Mouse (Mus musculus): ENCODE measurements at regions not wholly inside any gene's neighbourhood (a gene's known extent, or its start where the extent isn't known, plus 50 kb on each side); places are given as distances from the start of the nearest gene placed in this dataset.
A peak's percentile ranks its signal among the peaks of the same experiment; 100 is the strongest.

GRCm38 (mm10) chr17:9929448-9930088 lies 260.1 kb upstream of the Pabpc6 start:
- H3K4me2 ChIP-seq (replicated peaks; ENCODE audit: low read depth, low read length), result no peak overlapping the region
- no peak for ATAC-seq (ENCODE audit: insufficient number of reproducible peaks, insufficient read depth, low FRiP score, low read depth)
- H3K27me3 ChIP-seq (ENCODE audit: control insufficient read depth, insufficient read depth, low read length), result no peaks in the 10 kb centered on the region
- WGBS, result 77% methylated on average over 8 of the region's 8 CpGs
- H3K36me3 ChIP-seq (ENCODE audit: control insufficient read depth, insufficient read depth, low read length), result no peaks in the 10 kb centered on the region
- H3K4me1 ChIP-seq (ENCODE audit: control insufficient read depth, insufficient read depth, low read length), result no peaks in the 10 kb centered on the region
- H3K9me3 ChIP-seq (ENCODE audit: control insufficient read depth, low read depth, low read length), result no peaks in the 10 kb centered on the region
- no peak overlapping the region for H3K27ac ChIP-seq (ENCODE audit: low read length)
- H3K9ac ChIP-seq (replicated peaks; ENCODE audit: low read depth, low read length), result no peak overlapping the region
- H3K4me3 ChIP-seq (ENCODE audit: low read depth, low read length), result no peak overlapping the region

- Histone ChIP-seq H3K4me3 (ENCODE audit: low read depth, low read length) (no peak overlapping the region), H3K4me2 (replicated peaks; ENCODE audit: low read depth, low read length) (no peak overlapping the region), H3K4me1 (ENCODE audit: control insufficient read depth, insufficient read depth, low read length) (no peaks in the 10 kb centered on the region), H3K9ac (replicated peaks; ENCODE audit: low read depth, low read length) (no peak overlapping the region), H3K27ac (ENCODE audit: low read length) (no peak overlapping the region), H3K27me3 (ENCODE audit: control insufficient read depth, insufficient read depth, low read length) (no peaks in the 10 kb centered on the region), H3K36me3 (ENCODE audit: control insufficient read depth, insufficient read depth, low read length) (no peaks in the 10 kb centered on the region), H3K9me3 (ENCODE audit: control insufficient read depth, low read depth, low read length) (no peaks in the 10 kb centered on the region)
- WGBS, result 45% methylated on average over 8 of the region's 8 CpGs
- ATAC-seq (ENCODE audit: insufficient number of reproducible peaks, insufficient read depth, low FRiP score, low read depth), result no peak
Measured at GRCm38 (mm10) chr17:9927724-9928123, 258.2 kb upstream of the Pabpc6 start.

- Histone ChIP-seq H3K27me3 (ENCODE audit: control insufficient read depth, insufficient read depth, low read length) (no peaks in the 10 kb centered on the region), H3K4me1 (ENCODE audit: control insufficient read depth, insufficient read depth, low read length) (no peaks in the 10 kb centered on the region), H3K4me3 (ENCODE audit: low read depth, low read length) (no peak overlapping the region), H3K9me3 (ENCODE audit: control insufficient read depth, low read depth, low read length) (no peaks in the 10 kb centered on the region), H3K27ac (ENCODE audit: low read length) (no peak overlapping the region), H3K36me3 (ENCODE audit: control insufficient read depth, insufficient read depth, low read length) (no peaks in the 10 kb centered on the region), H3K4me2 (replicated peaks; ENCODE audit: low read depth, low read length) (no peak overlapping the region), H3K9ac (replicated peaks; ENCODE audit: low read depth, low read length) (no peak overlapping the region)
- no peak for ATAC-seq (ENCODE audit: insufficient number of reproducible peaks, insufficient read depth, low FRiP score, low read depth)
- WGBS, result 65% methylated on average over 4 of the region's 4 CpGs
Measured at GRCm38 (mm10) chr17:9926308-9926707, 256.8 kb upstream of the Pabpc6 start.

- Histone ChIP-seq H3K4me3 (ENCODE audit: low read depth, low read length) (no peak overlapping the region), H3K27me3 (ENCODE audit: control insufficient read depth, insufficient read depth, low read length) (no peaks in the 10 kb centered on the region), H3K9me3 (ENCODE audit: control insufficient read depth, low read depth, low read length) (0 out of 2 replicates have a peak, but pooled peaks cover 5% of the 10 kb centered on the region), H3K9ac (replicated peaks; ENCODE audit: low read depth, low read length) (no peak overlapping the region), H3K36me3 (ENCODE audit: control insufficient read depth, insufficient read depth, low read length) (no peaks in the 10 kb centered on the region), H3K4me1 (ENCODE audit: control insufficient read depth, insufficient read depth, low read length) (no peaks in the 10 kb centered on the region), H3K27ac (ENCODE audit: low read length) (no peak overlapping the region), H3K4me2 (replicated peaks; ENCODE audit: low read depth, low read length) (no peak overlapping the region)
- no peak for ATAC-seq (ENCODE audit: insufficient number of reproducible peaks, insufficient read depth, low FRiP score, low read depth)
- 80% methylated on average over 2 of the region's 2 CpGs for WGBS
Measured at GRCm38 (mm10) chr17:9921326-9921725, 251.8 kb upstream of the Pabpc6 start.

GRCm38 (mm10) chr17:9917031-9917430 lies 247.5 kb upstream of the Pabpc6 start:
- 38% methylated on average over 2 of the region's 2 CpGs for WGBS
- Histone ChIP-seq H3K36me3 (ENCODE audit: control insufficient read depth, insufficient read depth, low read length) (no peaks in the 10 kb centered on the region), H3K9me3 (ENCODE audit: control insufficient read depth, low read depth, low read length) (0 out of 2 replicates have a peak, but pooled peaks cover 5% of the 10 kb centered on the region), H3K27me3 (ENCODE audit: control insufficient read depth, insufficient read depth, low read length) (no peaks in the 10 kb centered on the region), H3K9ac (replicated peaks; ENCODE audit: low read depth, low read length) (no peak overlapping the region), H3K4me1 (ENCODE audit: control insufficient read depth, insufficient read depth, low read length) (no peaks in the 10 kb centered on the region), H3K4me3 (ENCODE audit: low read depth, low read length) (no peak overlapping the region), H3K4me2 (replicated peaks; ENCODE audit: low read depth, low read length) (no peak overlapping the region), H3K27ac (ENCODE audit: low read length) (no peak overlapping the region)
- ATAC-seq (ENCODE audit: insufficient number of reproducible peaks, insufficient read depth, low FRiP score, low read depth), result no peak

GRCm38 (mm10) chr17:9910856-9911255 lies 241.3 kb upstream of the Pabpc6 start:
- no peak overlapping the region for H3K4me2 ChIP-seq (replicated peaks; ENCODE audit: low read depth, low read length)

GRCm38 (mm10) chr17:9907077-9907476 lies 237.6 kb upstream of the Pabpc6 start:
- ATAC-seq (ENCODE audit: insufficient number of reproducible peaks, insufficient read depth, low FRiP score, low read depth), result no peak
- H3K36me3 ChIP-seq (ENCODE audit: control insufficient read depth, insufficient read depth, low read length), result no peaks in the 10 kb centered on the region
- H3K9me3 ChIP-seq (ENCODE audit: control insufficient read depth, low read depth, low read length), result no peaks in the 10 kb centered on the region
- no peak overlapping the region for H3K27ac ChIP-seq (ENCODE audit: low read length)
- H3K27me3 ChIP-seq (ENCODE audit: control insufficient read depth, insufficient read depth, low read length), result no peaks in the 10 kb centered on the region
- H3K4me1 ChIP-seq (ENCODE audit: control insufficient read depth, insufficient read depth, low read length), result 0 out of 2 replicates have a peak, but pooled peaks cover 9% of the 10 kb centered on the region
- no peak overlapping the region for H3K4me3 ChIP-seq (ENCODE audit: low read depth, low read length)
- WGBS, result 73% methylated on average over 1 of the region's 1 CpGs
- H3K4me2 ChIP-seq (replicated peaks; ENCODE audit: low read depth, low read length), result no peak overlapping the region
- no peak overlapping the region for H3K9ac ChIP-seq (replicated peaks; ENCODE audit: low read depth, low read length)

More at GRCm38 (mm10) chr17:9910856-9911255, 241.3 kb upstream of the Pabpc6 start:
- WGBS, result 87% methylated on average over 2 of the region's 2 CpGs
- no peak for ATAC-seq (ENCODE audit: insufficient number of reproducible peaks, insufficient read depth, low FRiP score, low read depth)
- Histone ChIP-seq H3K9ac (replicated peaks; ENCODE audit: low read depth, low read length) (no peak overlapping the region), H3K4me3 (ENCODE audit: low read depth, low read length) (no peak overlapping the region), H3K27ac (ENCODE audit: low read length) (no peak overlapping the region), H3K9me3 (ENCODE audit: control insufficient read depth, low read depth, low read length) (no peaks in the 10 kb centered on the region), H3K4me1 (ENCODE audit: control insufficient read depth, insufficient read depth, low read length) (0 out of 2 replicates have a peak, but pooled peaks cover 3% of the 10 kb centered on the region), H3K36me3 (ENCODE audit: control insufficient read depth, insufficient read depth, low read length) (no peaks in the 10 kb centered on the region), H3K27me3 (ENCODE audit: control insufficient read depth, insufficient read depth, low read length) (no peaks in the 10 kb centered on the region)

- Histone ChIP-seq H3K4me3 (ENCODE audit: low read depth, low read length) (peak overlapping the region; percentile 12; the same call in 1 of the 2 replicates), H3K9ac (replicated peaks; ENCODE audit: low read depth, low read length) (no peak overlapping the region), H3K4me1 (ENCODE audit: control insufficient read depth, insufficient read depth, low read length) (0 out of 2 replicates have a peak, but pooled peaks cover 9% of the 10 kb centered on the region), H3K27ac (ENCODE audit: low read length) (no peak overlapping the region), H3K9me3 (ENCODE audit: control insufficient read depth, low read depth, low read length) (no peaks in the 10 kb centered on the region), H3K27me3 (ENCODE audit: control insufficient read depth, insufficient read depth, low read length) (no peaks in the 10 kb centered on the region), H3K36me3 (ENCODE audit: control insufficient read depth, insufficient read depth, low read length) (no peaks in the 10 kb centered on the region), H3K4me2 (replicated peaks; ENCODE audit: low read depth, low read length) (peak overlapping the region; percentile 39)
- WGBS, result 10% methylated on average over 12 of the region's 12 CpGs
- ATAC-seq (ENCODE audit: insufficient number of reproducible peaks, insufficient read depth, low FRiP score, low read depth), result peak; percentile 53; the same call in 1 of the 2 replicates
Measured at GRCm38 (mm10) chr17:9905501-9906462, 236.3 kb upstream of the Pabpc6 start.

Measured in stomach, embryonic 14.5 days (tissue).